ENCODE assay signal across 8 mouse cellular contexts in genomic region chr15:91191412-91192222, GRCm38 (mm10). TPM values are rescaled to one million over a fixed set of nuclear protein-coding genes. Genes with fewer than 3 reads are reported as not detected.
DNase-seq lines count a peak whose midpoint lies in the region; ATAC-seq lines count a peak whose summit lies in the region.

Abcd2 (minus strand) TSS chr15:91191799.

- peak; percentile 11 for DNase-seq in CD4-positive, CD25-positive, alpha-beta regulatory T cell, adult 2 months (ENCODE audit: low read depth, low spot score)
- peak; percentile 86 for DNase-seq in embryo, embryonic 9.5 days (ENCODE audit: extremely low spot score)
- DNase-seq in gastrocnemius, postnatal 36 days: peak; percentile 62 to 66
- peak; percentile 81 for DNase-seq in intestine, embryonic 14.5 days (ENCODE audit: low spot score)
- DNase-seq in left cerebral cortex, postnatal 10 days (ENCODE audit: extremely low spot score in 1 of 2, low spot score in 2 of 2): peak; percentile 77 to 91
- DNase-seq in right cerebral cortex, postnatal 10 days (ENCODE audit: low spot score in 2 of 2): peak; percentile 87 to 89

- no peak for ATAC-seq in CD4-positive, CD25-positive, alpha-beta regulatory T cell, adult 4 months
- peak; percentile 88 for ATAC-seq in intestine, embryonic 14.5 days (replicated peaks; ENCODE audit: low FRiP score, low TSS enrichment, low read depth)

- H3K4me2 ChIP-seq in intestine, embryonic 14.5 days (ENCODE audit: low read length): peak within 1 kb of the TSS; percentile 55

- no peaks in the 10 kb centered on the region for H3K9me3 ChIP-seq in intestine, embryonic 14.5 days (ENCODE audit: control insufficient read depth, low read length)
- H3K9me3 ChIP-seq in megakaryocyte, embryonic 14.5 days: no peaks in the 10 kb centered on the region

- H3K36me3 ChIP-seq in intestine, embryonic 14.5 days (ENCODE audit: control insufficient read depth, insufficient read depth, low read length): no peaks in the 10 kb centered on the region
- no peaks in the 10 kb centered on the region for H3K36me3 ChIP-seq in megakaryocyte, embryonic 14.5 days (replicated peaks; ENCODE audit: low read length)

- peak within 1 kb of the TSS; percentile 47; the same call in 1 of the 2 replicates for H3K9ac ChIP-seq in intestine, embryonic 14.5 days (ENCODE audit: low read length)

- H3K4me1 ChIP-seq in intestine, embryonic 14.5 days (replicated peaks; ENCODE audit: control insufficient read depth, insufficient read depth, low read length): peaks cover 6% of the 10 kb centered on the region
- H3K4me1 ChIP-seq in megakaryocyte, embryonic 14.5 days: peaks cover 10% of the 10 kb centered on the region

- intact Hi-C loops in gastrocnemius, postnatal 36 days (cut with DNase I): loop anchor here (10.0 kb wide), 1 partner anchor 93 kb away; no protein-coding TSS in a partner anchor
- intact Hi-C loops in left cerebral cortex, postnatal 10 days (cut with DNase I): loop anchor here (5.0 to 10.0 kb wide), 3 partner anchors 61 to 381 kb away; partner anchors contain the start of gene Slc2a13

- peak within 1 kb of the TSS; percentile 84 for H3K27ac ChIP-seq in intestine, embryonic 14.5 days (ENCODE audit: low read depth)

- no peaks in the 10 kb centered on the region for H3K27me3 ChIP-seq in intestine, embryonic 14.5 days (replicated peaks; ENCODE audit: control insufficient read depth, insufficient read depth, low read length)
- peaks cover 4% of the 10 kb centered on the region for H3K27me3 ChIP-seq in megakaryocyte, embryonic 14.5 days (replicated peaks)

- peak within 1 kb of the TSS; percentile 47 for H3K4me3 ChIP-seq in intestine, embryonic 14.5 days (ENCODE audit: low read depth, low read length)
- peak within 1 kb of the TSS; percentile 90 for H3K4me3 ChIP-seq in megakaryocyte, embryonic 14.5 days (replicated peaks)

- WGBS in intestine, embryonic 14.5 days: under 1% methylated on average over 22 of the region's 22 CpGs

RNA-seq across cellular contexts. Expression of gene Abcd2, which starts in this region (rescaled TPM):
- polyA plus RNA-seq in CD4-positive, CD25-positive, alpha-beta regulatory T cell, adult 4 months (2017; shearing (Covaris generic)): under 1 TPM; 0.14 to 0.36 TPM
- total RNA-seq in gastrocnemius, postnatal 36 days (2021): 10 to 100 TPM; 20.0 to 20.4 TPM
- polyA plus RNA-seq in intestine, embryonic 14.5 days (2014; fragmentation: Nextera tagmentation; extraction: Ambion mirVana): 2.8 and 3.4 TPM in 2 replicates
- 10 to 100 TPM; 25.0 to 27.5 TPM for total RNA-seq in left cerebral cortex, postnatal 10 days (2021)
- not detected in 2 replicates for polyA plus RNA-seq in megakaryocyte, embryonic 14.5 days (2012; ENCODE audit: insufficient read depth, low replicate concordance)

Comparison
In these comparisons a context has a peak if more than half of its experiments do, and no peak if none do; other contexts are left out.
1. DNase-seq: peak in every context shown above with its lines; median percentile 88 in right cerebral cortex, postnatal 10 days; 86 in embryo, embryonic 9.5 days; 84 in left cerebral cortex, postnatal 10 days; 81 in intestine, embryonic 14.5 days; 64 in gastrocnemius, postnatal 36 days; 11 in CD4-positive, CD25-positive, alpha-beta regulatory T cell, adult 2 months.